Mouse (Mus musculus) heart, postnatal 0 days (tissue): ENCODE data around the gene Mgp. TPM values are rescaled to one million over a fixed set of nuclear protein-coding genes. Genes with fewer than 3 reads are reported as not detected.
A peak's percentile ranks its signal among the peaks of the same experiment; 100 is the strongest.

Experiments
- ATAC-seq: fragments of 200-750 bp; cut with Nextera tagmentation; 2 replicates; pipeline ENCODE4 v1.8.0; 2017; ENCODE audit warnings: low read depth, moderate number of reproducible peaks, moderate library complexity; ENCODE audit not compliant: insufficient read depth
- DNase-seq: peaks from one replicate; pipeline ENCODE4 v3.0.0-alpha.2; 2016; ENCODE audit warnings: low spot score
- H3K27ac ChIP-seq: fragments of 300-500 bp; sonication (generic); 2 replicates; pipeline ENCODE4 v1.5.1; 2014; ENCODE audit warnings: low read depth, mild to moderate bottlenecking
- H3K27me3 ChIP-seq: fragments of 300-500 bp; sonication (generic); 2 replicates; pipeline ENCODE4 v1.6.1; 2014; ENCODE audit warnings: low read length, mixed read lengths; ENCODE audit not compliant: control insufficient read depth, insufficient read depth
- H3K36me3 ChIP-seq: fragments of 300-500 bp; sonication (generic); replicated peaks from 2 replicates; pipeline ENCODE4 v1.6.1; 2014; ENCODE audit warnings: low read length, mixed read lengths; ENCODE audit not compliant: control insufficient read depth, insufficient read depth
- H3K4me1 ChIP-seq: fragments of 300-500 bp; sonication (generic); 2 replicates; pipeline ENCODE4 v1.6.1; 2014; ENCODE audit warnings: antibody characterized with exemption; ENCODE audit not compliant: control insufficient read depth, insufficient read depth
- H3K4me2 ChIP-seq: fragments of 300-500 bp; sonication (generic); 2 replicates; pipeline ENCODE4 v1.6.1; 2014; ENCODE audit warnings: low read depth, mild to moderate bottlenecking, low read length, moderate library complexity
- H3K4me3 ChIP-seq: fragments of 300-500 bp; sonication (generic); 2 replicates; pipeline ENCODE4 v1.5.1; 2014; ENCODE audit warnings: low read depth, low read length
- H3K9ac ChIP-seq: fragments of 300-500 bp; sonication (generic); replicated peaks from 2 replicates; pipeline ENCODE4 v1.6.1; 2014; ENCODE audit warnings: low read depth, low read length, mixed read lengths
- H3K9me3 ChIP-seq: fragments of 300-500 bp; sonication (generic); replicated peaks from 2 replicates; pipeline ENCODE4 v1.6.1; 2016; ENCODE audit warnings: low read length; ENCODE audit not compliant: control insufficient read depth
- CTCF ChIP-seq: IDR thresholded peaks from 2 replicates; pipeline ENCODE4 v1.5.1; 2016; ENCODE audit warnings: antibody characterized with exemption, control low read depth, low read depth
- EP300 ChIP-seq: IDR thresholded peaks from 2 replicates; pipeline ENCODE4 v1.6.1; 2016; ENCODE audit warnings: antibody characterized with exemption, low read depth
- WGBS: fragments of 180-500 bp; shearing (Covaris S2); extraction: QIAGEN DNeasy Blood & Tissue Kit; methylation state at CpG from one replicate; pipeline ENCODE4 v1.1.7; 2014; 5-methylcytosine and 5-hydroxymethylcytosine counted together
- polyA plus RNA-seq: library from polyadenylated mRNA; unstranded; fragments of >200 nt; fragmentation: Nextera tagmentation; extraction: Ambion mirVana; gene quantifications from 2 replicates; pipeline ENCODE4 v1.2.1, GENCODE M21; 2015
- total RNA-seq: library from RNA; depleted of rRNA; stranded (reverse); fragments of >200 nt; gene quantifications from 2 replicates; pipeline ENCODE4 v1.2.3, GENCODE M21; 2014; ENCODE audit warnings: low replicate concordance

Mgp gene
- total and polyA plus RNA-seq, 2 experiments from 2014 or later, result 362 to 403 TPM

DNA sequence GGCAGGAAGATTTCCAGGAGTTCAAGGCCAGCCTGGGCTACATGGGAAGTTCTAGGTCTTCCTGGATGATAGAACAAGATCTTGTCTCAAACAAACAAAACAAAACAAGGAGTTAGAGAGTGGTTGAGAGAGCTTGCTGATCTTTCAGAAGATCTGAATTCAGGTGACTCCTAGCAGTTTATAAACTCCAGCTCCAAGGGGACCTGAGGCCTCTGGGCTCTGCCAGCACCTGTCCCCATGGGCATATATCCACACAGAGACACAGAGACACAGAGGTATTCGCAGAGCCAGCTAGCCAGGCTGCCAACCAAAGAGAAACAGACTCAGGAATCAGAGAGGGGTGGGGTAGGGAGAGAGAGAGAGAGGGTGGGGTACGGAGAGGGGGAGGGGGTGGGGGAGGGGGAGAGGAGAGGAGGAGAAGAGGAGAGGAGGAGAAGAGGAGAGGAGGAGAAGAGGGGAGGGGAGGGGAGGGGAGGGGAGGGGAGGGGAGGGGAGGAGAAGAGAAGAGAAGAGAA lies 37.2 kb upstream of the Mgp start:
- ATAC-seq, result no peak
- H3K27me3 ChIP-seq, result no peaks in the 10 kb centered on the region
- no peak overlapping the region for H3K4me2 ChIP-seq
- WGBS, result 71% methylated on average over 1 of the region's 2 CpGs
- H3K4me3 ChIP-seq, result no peak overlapping the region
- no peaks in the 10 kb centered on the region for H3K36me3 ChIP-seq
- DNase-seq, result no peak
- no peak overlapping the region for H3K27ac ChIP-seq
- H3K4me1 ChIP-seq, result peaks cover 15% of the 10 kb centered on the region; the same call in 1 of the 2 replicates
- H3K9ac ChIP-seq, result no peak overlapping the region
- TF ChIP-seq CTCF (no peak), EP300 (no peak)
- H3K9me3 ChIP-seq, result no peaks in the 10 kb centered on the region

DNA sequence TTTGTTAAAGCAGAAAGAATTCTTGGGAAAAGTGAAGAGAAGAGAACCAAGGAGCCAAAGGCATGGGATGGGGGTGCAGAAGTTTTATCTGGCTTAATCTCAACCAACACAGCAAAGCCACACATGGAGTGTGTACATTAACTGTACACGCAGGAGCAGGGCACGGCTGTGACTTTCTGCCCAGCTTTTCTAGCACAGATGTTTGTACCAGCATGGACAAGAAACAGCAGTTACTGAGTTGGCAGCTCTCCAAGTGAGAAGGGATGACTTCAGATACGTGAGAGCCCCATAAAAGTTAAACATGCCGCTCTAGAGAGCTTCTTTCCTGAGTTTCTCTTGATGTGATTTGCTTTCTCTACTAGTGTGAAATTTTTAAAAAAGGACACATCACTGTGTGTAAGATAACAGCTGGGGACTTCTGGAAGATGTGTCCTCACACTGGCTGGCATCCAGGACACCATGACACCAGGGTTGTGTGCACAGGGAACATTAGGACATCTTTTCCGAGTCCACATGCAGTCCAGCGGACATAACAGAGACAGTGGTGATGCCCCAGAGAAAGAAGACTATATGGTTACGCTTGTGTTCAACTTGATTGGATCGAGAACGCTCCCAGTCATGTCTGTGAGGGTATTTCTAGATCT lies 34.7 kb upstream of the Mgp start:
- Histone ChIP-seq H3K9me3 (no peaks in the 10 kb centered on the region), H3K27ac (no peak overlapping the region), H3K4me2 (no peak overlapping the region), H3K9ac (no peak overlapping the region), H3K36me3 (no peaks in the 10 kb centered on the region), H3K27me3 (no peaks in the 10 kb centered on the region), H3K4me1 (peaks cover 18% of the 10 kb centered on the region; the same call in 1 of the 2 replicates), H3K4me3 (no peak overlapping the region)
- DNase-seq, result no peak
- TF ChIP-seq EP300 (no peak), CTCF (no peak)
- no peak for ATAC-seq
- 49% methylated on average over 9 of the region's 9 CpGs for WGBS

DNA sequence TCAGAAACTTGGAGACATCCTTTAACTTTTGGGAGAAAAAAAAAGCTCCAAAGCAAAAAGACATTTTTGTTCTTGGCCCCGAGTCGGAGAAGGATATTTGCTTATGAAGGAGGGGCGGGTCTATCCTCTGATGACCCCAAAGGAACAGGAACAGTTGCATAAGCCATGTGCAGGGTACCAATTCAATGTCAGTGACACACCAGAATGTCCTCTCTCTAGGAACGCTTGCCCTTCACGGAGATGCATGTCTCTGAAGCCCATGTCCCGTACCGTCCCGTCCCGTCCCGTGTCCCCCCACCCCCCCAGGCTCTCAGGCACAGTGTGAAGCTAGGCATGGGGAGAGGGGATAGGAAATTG lies 31.3 kb upstream of the Mgp start:
- DNase-seq, result no peak
- 72% methylated on average over 10 of the region's 10 CpGs for WGBS
- Histone ChIP-seq H3K4me1 (peaks cover 9% of the 10 kb centered on the region; the same call in 1 of the 2 replicates), H3K4me3 (no peak overlapping the region), H3K36me3 (no peaks in the 10 kb centered on the region), H3K27me3 (no peaks in the 10 kb centered on the region), H3K9me3 (no peaks in the 10 kb centered on the region), H3K27ac (peak overlapping the region; percentile 21; the same call in 1 of the 2 replicates), H3K9ac (no peak overlapping the region), H3K4me2 (no peak overlapping the region)
- no peak for TF ChIP-seq EP300
- no peak for TF ChIP-seq CTCF
- ATAC-seq, result no peak

DNA sequence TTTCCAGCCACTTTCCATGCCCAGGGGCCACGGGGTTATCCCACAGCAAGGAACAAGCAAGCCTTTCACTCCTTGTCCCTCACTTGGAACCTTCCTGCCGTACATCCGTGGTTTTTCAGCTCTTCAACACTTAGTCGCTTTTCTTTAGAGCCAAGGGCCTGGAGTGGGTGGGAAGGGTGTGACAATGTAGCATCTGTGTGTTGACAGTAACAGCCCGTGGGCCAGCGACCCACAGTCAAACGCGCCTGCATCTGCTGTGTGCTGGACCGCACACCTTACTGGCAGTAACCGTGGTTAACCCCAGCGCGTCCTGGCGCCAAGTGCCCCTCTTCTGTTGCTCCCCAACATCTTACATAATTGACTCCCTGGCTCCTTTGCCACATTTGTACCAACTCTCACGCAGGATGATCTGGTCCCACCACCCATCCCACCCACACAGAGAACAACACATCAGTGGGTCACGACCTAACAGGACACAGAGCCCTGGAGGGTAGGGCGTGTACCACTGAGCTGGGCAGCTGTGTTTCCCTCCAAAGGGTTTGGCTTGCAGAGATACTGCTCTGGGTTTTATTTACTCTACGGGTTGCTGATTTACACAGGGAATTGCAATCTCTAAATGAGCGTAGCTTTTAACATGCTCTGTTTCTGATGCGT lies 30.8 kb upstream of the Mgp start:
- H3K4me2 ChIP-seq, result no peak overlapping the region
- H3K4me1 ChIP-seq, result peaks cover 9% of the 10 kb centered on the region; the same call in 1 of the 2 replicates
- WGBS, result 63% methylated on average over 19 of the region's 19 CpGs
- TF ChIP-seq CTCF (no peak), EP300 (no peak)
- peak overlapping the region; percentile 52; the same call in 1 of the 2 replicates for H3K27ac ChIP-seq
- H3K27me3 ChIP-seq, result no peaks in the 10 kb centered on the region
- H3K9ac ChIP-seq, result no peak overlapping the region
- H3K4me3 ChIP-seq, result no peak overlapping the region
- H3K36me3 ChIP-seq, result no peaks in the 10 kb centered on the region
- ATAC-seq (peak; percentile 31; the same call in 1 of the 2 replicates), DNase-seq (no peak)
- no peaks in the 10 kb centered on the region for H3K9me3 ChIP-seq

DNA sequence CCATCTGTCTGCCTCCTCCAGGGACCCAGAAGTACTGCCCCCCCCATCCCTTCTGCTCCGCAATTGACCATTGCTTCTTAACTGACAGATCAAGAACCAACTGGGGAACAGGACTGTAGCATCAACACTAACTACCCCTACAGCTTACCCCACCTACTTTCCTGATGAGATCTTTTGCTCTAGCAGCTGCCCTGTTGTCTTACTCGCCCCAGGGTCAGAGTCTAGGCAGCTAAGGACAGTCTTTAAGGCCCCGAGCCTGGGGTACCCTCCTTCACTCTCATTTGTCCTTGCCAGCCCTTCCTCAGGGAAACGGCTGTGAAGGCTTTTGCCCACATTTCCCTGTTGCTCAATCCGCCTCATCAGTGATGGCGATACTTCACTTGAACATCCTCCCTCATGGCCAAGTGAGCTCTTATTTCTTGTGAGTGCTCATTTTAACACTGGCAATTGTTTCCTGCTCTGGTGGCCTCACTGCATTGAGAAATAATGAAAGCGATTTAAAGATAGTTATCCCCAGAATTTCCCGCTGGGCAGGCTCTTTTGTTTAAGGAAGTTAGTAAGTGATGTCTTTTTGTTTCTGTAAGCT lies 28.4 kb upstream of the Mgp start:
- Histone ChIP-seq H3K4me2 (no peak overlapping the region), H3K27me3 (no peaks in the 10 kb centered on the region), H3K4me3 (no peak overlapping the region), H3K9ac (no peak overlapping the region), H3K9me3 (no peaks in the 10 kb centered on the region), H3K36me3 (no peaks in the 10 kb centered on the region), H3K4me1 (0 out of 2 replicates have a peak, but pooled peaks cover 3% of the 10 kb centered on the region), H3K27ac (no peak overlapping the region)
- WGBS, result 65% methylated on average over 8 of the region's 8 CpGs
- TF ChIP-seq EP300 (no peak), CTCF (no peak)
- DNase-seq (no peak), ATAC-seq (no peak)
